Mouse (Mus musculus) frontal cortex, postnatal 36 days (tissue): ENCODE measurements around the gene Nrtn.

Experiments used
- DNase-seq, 2 experiments: peaks; one replicate each; pipeline ENCODE4 v3.0.0; 2022; ENCODE audit warnings: low spot score in 2 of 2

Gene Nrtn

DNA sequence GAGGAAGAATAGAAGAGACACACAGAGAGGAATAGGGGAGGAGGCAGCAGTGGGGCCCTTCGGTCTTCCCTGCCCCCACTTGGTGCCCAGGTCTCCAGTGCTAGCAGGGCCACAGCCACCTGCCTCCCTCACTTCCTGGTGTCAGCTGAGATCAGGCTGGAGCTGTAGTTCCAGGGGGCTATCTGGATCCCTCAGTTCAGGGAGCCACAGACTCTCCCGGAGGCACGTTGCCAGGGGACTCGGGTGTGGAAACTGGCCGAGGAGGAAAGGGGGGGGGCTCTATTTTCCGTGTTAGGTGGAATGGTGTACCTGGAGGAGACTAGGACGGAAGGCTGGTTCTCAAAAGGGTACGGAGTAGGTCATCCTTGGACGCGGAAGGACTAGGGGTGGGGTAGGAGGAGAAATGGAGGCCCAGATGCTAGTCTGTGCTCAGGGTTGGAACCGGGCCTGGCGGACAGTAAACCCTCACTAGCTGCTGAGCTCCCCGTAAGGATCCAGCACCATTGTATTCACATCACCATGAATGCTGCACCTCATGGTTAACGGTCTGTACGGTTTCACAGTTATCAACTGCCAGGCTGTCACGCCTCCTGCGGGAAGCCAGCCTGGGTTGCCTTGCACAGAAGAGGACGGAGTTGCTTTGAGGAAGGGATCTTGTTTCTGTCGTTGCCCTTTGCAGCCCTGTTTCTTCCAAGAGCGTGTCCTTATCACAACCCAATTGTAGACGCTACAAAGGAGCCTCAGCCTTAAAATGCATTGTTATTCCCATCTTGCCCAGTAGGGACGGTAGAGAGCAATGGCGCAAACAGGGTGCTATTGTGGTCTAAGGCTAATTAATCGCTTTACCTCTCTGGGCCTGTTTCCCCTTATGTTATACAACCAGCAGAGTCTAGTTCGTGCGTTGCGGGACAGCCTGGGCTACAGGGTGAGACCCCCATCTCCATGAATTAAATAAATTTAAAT is 5.7 kb upstream of the Nrtn start:
- DNase-seq = peak; percentile 58 to 78

DNA sequence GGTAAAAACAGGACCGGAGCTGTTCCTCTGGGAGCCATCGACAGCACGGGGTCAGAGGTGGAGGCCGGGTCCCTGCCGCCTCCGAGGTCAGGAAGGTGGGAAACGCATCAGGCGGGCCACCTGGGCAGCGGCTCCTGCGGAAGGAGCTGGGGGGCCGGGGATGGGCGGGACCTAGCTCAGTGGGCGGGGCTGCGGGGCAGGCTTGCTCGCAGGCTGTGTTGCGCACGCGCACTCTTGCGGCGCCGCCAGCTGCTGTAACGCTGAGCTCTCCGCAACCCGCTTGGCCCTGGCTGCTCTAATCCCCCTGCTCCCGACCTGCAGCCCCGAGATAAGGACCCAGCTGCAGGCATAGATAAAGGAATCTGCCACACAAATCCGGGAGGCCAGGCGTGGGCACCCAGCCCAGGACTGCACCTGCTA is 4.7 kb upstream of the Nrtn start:
- peak; percentile 85 to 86 for DNase-seq

DNA sequence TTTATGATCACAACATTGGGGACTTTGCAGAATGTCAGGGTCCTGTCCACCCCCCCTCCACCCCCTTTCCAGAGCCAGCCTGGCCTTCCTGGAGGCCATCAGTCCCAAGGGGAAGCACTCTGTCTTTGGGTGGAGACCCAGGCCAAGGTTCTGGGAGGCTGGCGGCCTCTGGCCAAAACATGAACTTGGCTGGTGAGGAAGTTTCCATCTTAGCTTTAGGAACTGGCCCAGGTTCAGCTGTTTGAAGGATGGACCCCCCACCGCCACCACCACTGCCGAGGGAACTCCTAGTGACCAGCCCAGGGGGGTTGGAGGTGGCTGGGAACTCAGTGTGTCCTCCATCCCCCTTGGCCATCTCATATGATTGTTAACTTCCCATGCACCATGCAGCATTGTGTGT is 3.7 kb upstream of the Nrtn start:
- DNase-seq = no peak

DNA sequence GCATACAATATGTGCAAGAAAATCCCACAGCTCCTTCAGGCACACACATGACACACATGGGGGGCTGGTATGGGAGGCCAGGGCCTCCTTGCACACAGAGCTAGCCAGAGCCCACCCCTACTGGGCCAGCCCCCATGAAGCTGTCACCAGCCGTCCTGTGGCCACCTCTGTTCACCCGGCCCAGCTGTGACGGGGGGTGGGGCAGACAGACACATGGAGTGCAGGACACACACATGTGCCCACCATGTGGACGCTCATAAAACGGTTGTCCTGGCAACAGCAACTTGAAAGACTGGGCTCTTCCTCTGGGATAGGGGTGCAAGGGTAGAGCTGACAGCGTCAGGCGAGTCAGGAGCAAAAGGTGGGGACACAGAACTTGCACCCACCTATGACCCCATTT is 1.9 kb upstream of the Nrtn start:
- no peak for DNase-seq

DNA sequence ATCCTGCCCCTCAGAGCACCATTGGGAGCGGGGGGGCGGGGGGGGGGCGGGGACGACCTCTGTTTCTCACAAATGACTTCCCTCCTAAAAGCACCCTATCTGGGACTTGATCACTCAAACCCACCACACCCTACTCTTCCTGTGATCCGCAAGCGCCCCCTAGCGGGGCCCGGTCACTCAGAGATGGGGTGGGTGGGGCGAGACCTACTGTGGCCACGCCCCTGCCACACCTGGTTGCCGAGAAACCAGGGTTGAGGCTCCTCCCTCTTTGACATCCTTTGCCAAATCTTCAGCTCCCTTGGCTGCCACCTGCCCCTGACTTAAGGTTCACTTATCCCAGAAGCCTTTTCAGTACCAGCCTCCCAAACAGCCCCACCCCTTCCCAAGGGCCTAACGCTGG is 802 bp upstream of the Nrtn start:
- peak; percentile 35 to 56 for DNase-seq

- no peak for DNase-seq
These were observed 479 bp downstream of the Nrtn start for GRCm38 (mm10) chr17:56756703-56757399.

- DNase-seq = no peak
These were observed 2.8 kb downstream of the Nrtn start for GRCm38 (mm10) chr17:56754271-56755185.

DNA sequence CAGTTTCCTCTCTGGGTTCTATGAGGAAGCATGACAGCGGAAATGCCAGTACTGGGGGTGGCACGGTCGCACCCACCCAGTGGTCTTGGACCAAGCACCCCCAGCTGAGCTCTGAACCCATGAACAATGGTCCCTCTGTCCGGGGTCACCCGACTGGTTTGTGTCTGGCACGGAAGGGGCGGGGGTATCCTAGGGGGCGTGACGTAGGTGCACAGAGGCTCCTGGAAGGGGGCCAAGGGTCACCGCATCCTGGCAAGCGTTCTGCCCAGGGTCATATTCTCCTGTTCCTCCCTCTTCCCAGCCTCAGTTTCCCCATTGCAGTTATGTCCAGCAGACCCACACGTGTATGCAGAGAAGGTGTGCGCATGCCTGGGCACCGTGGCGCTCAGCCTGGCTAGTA is 3.9 kb downstream of the Nrtn start:
- no peak for DNase-seq

DNA sequence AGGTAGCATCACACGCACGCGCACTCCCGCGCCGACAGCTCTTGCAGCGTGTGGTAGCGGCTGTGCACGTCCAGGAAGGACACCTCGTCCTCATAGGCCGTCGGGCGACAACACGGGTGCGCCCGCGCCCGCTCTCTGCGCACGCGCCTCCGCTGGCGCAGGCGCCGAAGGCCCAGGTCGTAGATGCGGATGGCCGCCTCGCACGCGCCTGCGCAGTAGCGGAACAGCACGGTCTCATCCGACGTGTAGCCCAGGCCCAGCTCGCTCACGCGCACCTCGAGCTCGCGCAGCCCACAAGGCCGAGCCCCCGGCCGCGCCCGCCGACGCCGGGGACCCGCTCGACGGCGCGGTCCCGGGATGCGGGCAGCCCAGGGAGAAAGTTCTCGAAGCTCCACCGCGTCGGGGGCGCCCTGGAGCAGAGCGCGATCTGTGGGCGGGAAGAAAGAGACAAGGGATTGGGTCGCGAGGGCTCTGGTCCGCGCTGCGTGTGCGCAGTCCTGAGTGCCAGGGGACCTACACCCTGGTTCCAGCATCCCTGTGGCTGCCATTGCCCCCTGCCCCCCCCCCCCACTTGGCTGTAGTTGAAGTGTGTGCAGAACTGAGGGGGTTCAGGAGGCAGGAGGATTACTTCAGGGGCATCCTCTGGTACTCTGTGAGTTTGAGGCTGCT is 5.8 kb downstream of the Nrtn start:
- DNase-seq = no peak

DNA sequence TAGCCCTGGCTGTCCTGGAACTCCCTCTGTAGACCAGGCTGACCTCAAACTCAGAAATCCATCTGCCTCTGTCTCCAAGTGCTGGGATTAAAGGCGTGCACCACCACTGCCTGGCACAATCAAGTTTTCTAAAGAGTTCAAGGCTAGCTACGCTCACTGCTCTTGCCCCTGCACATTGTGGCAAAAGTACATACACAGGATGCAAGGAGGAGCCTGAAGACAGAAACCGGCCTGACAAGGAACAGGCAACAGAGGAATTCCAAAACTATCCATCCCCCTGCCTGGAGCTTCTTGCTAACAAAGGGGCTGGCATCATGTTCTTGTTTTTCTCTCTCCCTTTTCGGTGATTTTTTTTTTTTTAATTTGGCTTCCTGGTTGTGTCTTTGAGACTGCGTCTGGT is 13.2 kb downstream of the Nrtn start:
- no peak for DNase-seq

DNA sequence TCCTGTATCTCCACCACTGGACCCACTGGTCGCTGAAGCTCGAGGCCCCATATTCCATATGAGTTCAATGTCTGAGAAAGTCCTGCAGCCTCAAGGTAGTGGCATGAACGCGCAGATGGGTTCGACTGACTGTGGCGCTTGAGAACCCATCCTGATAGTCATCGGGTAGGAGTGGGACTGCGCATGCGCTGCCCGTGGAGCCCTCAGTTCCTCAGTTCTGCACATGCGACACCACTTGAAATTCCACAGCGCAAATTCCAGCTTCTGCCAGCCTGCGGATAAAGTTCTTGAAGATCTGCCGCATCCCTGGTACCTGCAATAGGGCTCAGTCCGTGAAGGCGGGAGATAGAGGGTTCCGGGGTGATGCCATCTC is 16.6 kb downstream of the Nrtn start:
- DNase-seq = no peak

DNA sequence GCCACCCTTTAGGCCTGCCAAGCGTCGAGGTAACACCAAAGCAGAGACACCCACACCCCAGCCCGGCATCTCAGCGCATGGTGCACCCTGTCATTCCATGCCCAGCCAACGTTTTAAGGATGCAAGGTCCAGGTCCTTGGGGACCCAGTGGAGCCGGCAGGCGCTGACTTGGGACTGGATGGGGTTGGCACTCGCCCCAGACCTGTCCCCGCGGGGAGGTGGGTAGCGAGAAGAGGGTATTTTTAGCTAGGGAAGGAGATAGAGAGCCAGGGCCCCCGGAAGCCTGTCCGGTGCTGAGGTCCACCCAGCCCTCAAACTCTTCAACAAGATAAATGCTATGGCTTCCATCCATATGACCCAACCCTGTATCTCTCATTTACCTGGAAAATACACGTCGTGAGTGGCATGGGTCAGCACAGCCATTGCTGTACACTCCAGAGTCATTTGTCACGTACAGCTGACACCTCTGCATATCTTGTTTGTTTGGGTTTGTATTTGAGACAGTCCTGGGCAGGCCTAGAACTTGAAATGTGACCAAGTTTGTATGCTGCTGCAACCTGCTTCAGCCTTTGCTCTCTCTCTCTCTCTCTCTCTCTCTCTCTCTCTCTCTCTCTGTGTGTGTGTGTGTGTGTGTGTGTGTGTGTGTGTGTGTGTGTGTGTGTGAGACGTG is 17.1 kb downstream of the Nrtn start:
- no peak for DNase-seq

GRCm38 (mm10) chr17:56738221-56738620 is 19.1 kb downstream of the Nrtn start:
- DNase-seq = no peak

GRCm38 (mm10) chr17:56736534-56736933 is 20.8 kb downstream of the Nrtn start:
- no peak for DNase-seq

DNA sequence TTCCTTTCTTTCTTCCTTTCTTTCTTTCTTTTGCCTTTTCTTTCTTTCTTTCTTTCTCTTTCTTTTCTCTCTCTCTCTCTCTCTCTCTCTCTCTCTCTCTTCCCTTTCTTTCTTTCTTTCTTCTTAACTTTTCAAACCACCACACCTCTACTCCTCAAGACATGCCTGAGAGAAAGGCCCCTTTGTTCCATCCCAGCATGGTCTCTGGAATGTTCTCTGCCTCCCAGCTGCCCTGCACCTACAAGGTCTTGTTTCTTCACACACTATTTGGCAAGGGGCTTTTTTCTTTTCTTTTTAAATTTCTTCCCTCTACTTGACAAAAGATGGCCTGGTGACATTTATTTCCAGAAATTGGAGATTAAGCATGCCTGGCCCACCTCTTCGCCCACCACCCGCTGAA is 27.7 kb downstream of the Nrtn start:
- DNase-seq = no peak

DNA sequence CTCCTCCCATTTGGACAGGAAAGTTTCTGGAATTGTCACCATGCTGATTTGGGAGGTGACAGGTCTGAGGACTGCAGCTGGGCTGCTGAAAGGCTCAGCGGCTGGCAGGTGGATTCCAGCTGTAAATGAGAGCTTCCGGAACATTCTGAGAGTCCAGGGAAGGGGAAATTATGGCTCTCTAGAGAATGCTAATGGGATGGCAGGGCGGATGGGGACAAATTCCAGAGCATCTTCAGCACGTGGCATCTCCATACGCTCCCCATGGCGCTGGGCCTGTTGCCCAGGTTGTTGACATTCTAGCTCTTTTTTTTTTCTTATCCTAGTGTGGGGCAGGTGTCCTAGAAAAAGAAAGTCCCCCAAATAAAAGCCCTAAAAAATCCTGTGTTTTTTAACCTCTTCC is 28.2 kb downstream of the Nrtn start:
- no peak for DNase-seq

- DNase-seq = no peak
These were observed 29.2 kb downstream of the Nrtn start for GRCm38 (mm10) chr17:56728117-56728516.

DNA sequence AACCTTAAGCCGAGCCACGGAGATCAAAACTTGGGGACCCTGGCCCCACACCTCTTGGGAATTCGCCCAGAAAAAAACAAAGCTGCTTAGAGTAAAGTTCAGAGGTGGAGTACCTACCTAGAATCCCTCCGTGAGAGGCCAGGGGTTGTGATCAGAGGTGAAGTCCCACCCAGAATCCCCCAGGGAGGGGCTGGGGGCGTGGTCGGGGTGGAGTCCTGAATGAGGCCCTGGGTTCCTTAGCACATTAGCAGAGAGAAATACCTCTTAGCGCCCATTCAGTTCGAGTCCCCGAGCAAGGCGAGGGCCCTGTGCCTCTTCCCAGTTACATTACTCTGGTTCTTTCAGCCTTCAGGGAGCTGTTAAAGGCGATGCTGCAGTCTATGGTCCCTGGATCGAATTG is 29.7 kb downstream of the Nrtn start:
- no peak for DNase-seq

GRCm38 (mm10) chr17:56727029-56727649 is 30.2 kb downstream of the Nrtn start:
- no peak for DNase-seq

DNA sequence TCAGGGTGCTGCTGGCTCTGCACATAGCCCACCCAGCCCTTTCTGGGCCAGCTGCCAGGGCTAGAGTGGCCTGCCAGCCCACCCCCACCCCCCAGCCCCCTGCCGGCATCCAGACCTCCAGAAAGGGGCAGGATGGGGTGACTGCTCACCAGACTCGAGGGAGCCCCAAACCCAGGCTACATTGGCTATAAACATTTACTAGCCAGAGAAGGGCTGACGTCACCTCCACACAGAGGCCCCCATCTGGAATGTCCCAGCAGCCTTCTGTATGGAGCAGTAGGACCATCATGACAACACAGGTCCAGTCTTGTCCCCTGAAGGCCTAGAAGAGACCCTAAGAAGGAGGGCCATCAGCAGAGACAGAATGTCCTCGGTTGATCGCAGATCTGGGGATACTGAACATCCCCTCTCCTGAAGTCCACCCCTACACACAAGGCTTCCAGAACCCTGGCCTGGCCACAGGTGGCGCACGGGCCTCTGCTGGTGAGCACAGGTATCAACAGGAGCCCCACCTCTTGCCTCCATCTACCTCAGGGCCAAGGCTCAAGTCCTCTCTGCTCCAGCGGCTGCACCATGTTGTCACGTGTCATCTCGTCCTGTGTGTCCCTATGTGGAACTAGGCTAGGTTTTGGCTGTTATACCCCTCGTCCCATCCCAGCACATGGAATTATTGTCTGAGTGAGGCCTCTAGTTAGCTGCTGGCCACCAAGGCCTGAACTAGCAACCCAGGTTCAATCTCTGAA is 33.7 kb downstream of the Nrtn start:
- DNase-seq = no peak
